Mouse (Mus musculus) erythroid progenitor cell, adult 5-6 weeks (primary cell): ENCODE results near the gene Zfp511. TPM values are rescaled to one million over a fixed set of nuclear protein-coding genes. Genes with fewer than 3 reads are reported as not detected.
A peak's percentile ranks its signal among the peaks of the same experiment; 100 is the strongest.

Source experiments
- ATAC-seq: replicated peaks from 2 replicates; pipeline ENCODE4 v1.8.0; 2016; ENCODE audit warnings: moderate number of reproducible peaks, mild to moderate bottlenecking, moderate TSS enrichment, inconsistent platforms; ENCODE audit not compliant: poor library complexity, low FRiP score, severe bottlenecking
- total RNA-seq, 2 experiments: library from RNA; stranded (forward) in 1 of 2; stranded (reverse) in 1 of 2; fragments of 150-400 nt in 1 of 2; fragments of 186-747, 209-891 nt in 1 of 2; gene quantifications; 2 replicates each; pipeline versions ENCODE4 v1.2.3 to v1.2.4; 2015 to 2017; ENCODE audit warnings: low replicate concordance in 2 of 2

Gene Zfp511
- total RNA-seq, 2 experiments from 2014 or later, result 4.0 to 33.1 TPM

GRCm38 (mm10) chr7:140045546-140045945 is 9.4 kb downstream of the Zfp511 start:
- ATAC-seq, result no peak

- ATAC-seq, result no peak
Observed at GRCm38 (mm10) chr7:140047811-140048311, 11.7 kb downstream of the Zfp511 start.

GRCm38 (mm10) chr7:140048361-140049114 is 12.3 kb downstream of the Zfp511 start, which contains the start of gene Msx3:
Gene Msx3, minus strand, starts transcription at chr7:140049089.
- ATAC-seq, result no peak

- ATAC-seq, result no peak
Observed at GRCm38 (mm10) chr7:140049115-140049689, 13.0 kb downstream of the Zfp511 start.

DNA sequence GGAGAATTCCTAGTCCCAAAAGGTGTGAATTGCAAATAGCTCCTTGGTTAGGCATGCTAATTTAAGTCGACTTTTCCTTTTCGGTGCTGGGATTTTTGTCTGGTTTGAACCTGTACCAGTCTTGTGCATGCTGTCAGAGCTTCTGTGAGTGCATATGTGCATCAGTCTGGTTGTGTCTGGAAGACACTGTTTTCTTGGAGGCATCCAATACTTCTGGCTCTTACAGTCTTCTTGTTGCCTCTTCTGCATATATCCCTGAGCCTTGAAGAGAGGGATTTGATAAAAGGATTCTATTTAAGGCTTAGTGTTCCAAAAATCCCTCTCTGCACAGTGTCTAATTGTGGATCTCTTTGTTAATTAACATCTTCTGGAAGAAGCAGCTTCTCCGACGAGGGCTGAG is 17.9 kb downstream of the Zfp511 start:
- ATAC-seq, result no peak

DNA sequence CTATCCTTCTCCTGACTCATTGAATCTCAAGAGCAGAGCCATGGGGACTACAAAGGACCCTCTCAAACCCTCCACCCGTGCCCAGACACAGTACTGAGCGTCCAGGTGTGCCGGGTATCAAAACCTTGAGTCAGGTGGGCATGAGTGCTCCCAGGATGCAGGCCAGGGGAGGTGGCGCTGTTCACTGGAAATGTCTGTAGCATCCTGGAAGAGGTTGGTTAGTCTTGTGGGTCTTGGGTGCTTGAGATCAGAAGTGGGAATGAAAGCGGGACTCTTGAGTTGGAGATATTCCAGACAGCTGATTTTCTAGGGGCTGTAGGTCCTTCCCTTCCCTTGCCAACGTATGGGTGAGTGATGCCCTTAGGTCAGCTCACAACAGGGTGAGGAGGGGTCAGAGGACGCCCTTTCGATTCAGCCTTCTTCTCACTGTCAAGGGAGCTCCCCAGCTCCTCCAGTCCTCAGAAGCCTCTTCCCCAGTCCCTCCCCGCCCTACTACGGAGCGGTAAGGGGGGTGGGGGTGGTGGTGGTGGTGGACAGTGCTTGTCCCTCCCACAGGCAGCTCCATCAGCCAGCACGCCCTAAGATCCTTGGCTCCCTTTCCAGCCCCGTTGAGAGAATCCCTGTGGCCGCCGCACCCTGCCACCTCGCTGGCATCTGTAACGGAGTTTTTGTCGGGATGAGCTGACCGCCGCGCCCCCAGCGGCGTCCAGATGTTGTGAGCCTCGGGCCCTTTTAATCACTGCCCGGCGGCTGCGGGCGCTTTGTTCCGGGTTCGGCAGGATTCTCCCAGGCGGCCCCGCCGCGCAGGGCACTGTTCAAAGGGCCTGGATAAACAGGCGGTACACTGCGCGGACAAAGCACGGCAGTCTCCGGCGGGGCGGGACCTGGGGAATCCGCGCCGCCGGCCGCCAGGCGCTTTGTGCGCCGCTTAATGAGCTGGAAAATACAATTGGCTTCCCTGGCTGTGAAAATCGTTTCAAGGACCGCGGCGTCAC is 21.5 kb downstream of the Zfp511 start:
- ATAC-seq, result no peak

DNA sequence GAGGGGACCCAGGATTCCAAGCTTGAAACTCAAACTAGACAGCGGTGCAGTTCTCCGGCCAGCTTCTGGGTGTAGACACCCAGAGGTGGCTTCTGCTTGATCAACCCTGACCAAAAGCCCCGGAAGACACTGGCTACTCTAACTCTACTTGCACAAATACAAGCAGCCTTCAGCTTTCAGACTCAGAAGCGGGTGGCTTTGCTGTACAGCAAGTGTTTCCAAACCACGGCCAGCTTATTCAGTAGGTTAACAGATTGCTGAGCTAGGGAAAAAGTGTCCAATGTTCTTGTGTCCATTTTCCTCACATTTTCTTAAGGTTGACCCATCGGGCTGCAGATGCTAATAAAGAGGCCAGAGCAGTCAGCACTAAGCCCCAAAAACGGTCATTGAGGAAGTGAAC is 22.3 kb downstream of the Zfp511 start:
- ATAC-seq, result no peak

- no peak for ATAC-seq
Observed at GRCm38 (mm10) chr7:140059601-140060000, 23.4 kb downstream of the Zfp511 start.

- no peak for ATAC-seq
Observed at GRCm38 (mm10) chr7:140060936-140061831, 25.0 kb downstream of the Zfp511 start.

DNA sequence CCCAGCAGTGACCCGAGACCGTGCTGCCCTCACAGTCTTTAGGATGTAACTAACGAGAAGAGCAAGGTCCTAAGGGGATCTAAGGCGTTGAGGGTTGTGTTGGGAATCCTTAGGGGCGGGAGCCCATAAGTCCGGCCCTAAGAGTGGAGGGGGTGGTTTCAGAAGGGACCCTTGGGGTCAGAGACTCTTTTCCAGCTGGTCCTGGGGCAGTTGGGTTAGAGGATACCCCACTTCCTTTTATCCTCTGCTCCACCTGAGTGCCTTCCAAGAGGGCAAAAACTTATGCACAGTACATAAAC is 25.6 kb downstream of the Zfp511 start:
- no peak for ATAC-seq

DNA sequence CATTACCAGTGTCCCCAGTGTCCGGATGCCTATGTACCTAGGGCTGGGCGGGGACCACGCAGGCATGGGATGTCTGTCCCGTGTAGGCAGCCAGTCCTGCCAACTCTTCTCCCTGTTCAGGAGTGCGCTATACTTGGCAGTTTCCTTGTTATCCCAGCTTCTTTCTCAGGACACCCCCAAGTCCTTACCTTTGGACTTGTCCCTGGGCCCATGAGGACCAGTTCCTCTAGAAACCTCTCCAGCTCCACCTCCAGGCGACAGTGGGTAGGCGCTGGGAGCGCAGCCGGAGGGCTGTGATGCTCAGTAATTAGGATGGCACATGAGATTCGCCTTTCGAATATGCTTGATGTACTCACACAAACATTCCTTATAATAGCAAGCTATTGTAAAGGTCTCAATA is 26.1 kb downstream of the Zfp511 start:
- no peak for ATAC-seq

DNA sequence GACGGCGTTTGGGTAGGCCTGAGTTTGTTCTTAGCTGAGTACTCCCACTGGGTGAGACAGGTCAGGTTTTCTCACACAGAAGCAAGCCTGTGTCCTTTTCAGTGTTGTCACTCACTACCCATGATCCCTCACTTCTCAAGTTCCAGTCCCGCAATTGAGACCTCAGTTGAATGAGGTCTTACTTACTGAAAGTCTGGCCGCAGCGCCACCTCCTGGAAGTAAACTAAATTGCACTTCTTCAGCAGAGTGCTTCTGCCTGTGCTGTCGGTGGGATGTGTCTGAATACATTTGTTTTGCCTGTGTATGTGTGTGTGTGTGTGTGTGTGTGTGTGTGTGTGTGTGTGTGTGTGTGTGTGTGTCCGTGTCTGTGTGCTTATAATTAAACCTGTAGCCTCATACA is 26.9 kb downstream of the Zfp511 start:
- ATAC-seq, result no peak

DNA sequence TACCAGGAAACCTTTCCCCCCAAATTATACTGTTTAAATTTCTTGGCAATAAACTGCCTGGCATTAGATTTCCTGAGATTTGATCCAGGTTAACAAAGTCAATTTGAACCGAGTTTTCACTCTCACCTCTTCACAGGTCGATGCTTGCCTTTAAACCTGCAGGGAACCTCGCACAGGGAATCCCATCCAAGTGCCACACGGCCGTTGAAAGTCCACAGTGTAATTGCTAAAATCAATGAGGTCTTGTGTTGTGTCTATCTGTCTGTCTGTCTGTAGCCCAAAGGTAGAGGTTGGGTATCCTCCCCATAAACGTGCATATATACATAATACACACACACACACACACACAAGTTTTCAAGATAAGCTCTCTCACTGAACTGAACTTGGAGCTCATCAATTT is 31.2 kb downstream of the Zfp511 start:
- no peak for ATAC-seq

DNA sequence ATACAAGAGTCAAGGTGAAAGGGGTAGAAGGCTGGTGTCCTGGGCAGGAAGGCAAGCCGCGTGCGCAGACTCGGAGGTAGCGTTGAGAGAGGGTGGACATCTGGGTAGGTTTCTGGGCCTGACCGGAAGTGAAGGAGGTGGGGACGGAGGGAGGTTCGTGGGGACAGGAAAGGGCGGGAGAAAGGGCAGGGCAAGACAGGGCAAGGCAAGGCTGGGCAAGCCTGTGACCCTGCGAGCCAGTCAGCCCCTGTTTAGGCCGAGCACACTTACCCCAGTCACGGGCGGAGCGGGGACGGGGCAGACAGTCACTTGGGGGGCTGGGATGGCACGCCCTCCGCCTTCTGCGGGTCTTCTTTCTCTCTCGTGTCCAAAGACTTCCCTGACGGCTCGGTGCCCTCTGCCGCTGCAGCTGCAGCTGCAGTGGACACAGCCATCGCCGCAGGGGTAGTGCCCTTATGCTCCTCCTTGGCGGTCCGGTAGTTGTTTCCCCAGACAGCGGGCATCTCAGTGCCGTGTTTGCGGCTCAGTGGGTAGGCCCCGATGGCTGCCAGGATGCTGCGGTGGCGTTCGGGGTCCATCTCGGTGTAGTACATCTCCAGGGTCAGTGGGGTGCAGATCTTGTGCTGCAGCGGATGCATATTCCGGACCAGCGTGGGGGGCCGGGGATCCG is 34.0 kb downstream of the Zfp511 start:
- peak; percentile 40 for ATAC-seq

DNA sequence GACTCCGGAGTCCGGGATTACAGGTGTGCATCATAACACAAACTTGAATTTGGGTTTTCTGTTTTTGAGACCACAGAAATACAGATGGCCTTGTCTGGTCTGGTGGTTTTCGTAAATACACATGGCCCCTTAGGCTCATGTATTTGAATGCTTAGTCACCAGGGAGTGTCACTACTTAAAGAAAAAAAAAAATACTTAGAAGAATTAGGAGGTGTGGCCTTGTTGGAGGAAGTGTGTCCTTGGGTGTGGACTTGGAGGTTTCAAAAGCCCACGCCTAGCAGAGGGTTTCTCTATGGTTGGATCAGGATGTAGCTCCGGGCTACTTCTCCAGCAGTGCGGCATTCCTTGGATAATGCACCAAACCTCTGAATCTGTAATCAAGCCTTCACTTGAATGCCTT is 41.5 kb downstream of the Zfp511 start:
- no peak for ATAC-seq

DNA sequence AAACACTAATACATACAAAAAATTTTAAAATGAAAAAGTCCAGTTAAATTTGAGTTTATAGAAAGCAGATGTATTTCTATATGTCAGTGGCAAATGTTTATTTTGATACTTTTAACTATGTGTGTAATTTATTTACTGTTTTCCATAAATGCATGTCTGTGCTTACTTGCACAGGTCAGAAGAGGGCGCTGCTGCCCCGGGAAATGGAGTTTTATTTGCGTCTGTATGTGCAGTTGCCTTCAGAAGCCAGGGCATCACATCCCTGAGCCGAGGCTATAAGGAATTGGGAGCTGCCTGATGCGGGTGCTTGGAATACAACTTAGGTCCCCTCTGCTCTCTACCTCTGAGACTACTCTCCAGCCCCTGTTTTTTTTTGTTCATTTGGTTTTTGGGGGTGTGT is 42.5 kb downstream of the Zfp511 start:
- ATAC-seq, result no peak

- ATAC-seq, result no peak
Observed at GRCm38 (mm10) chr7:140080503-140081156, 44.4 kb downstream of the Zfp511 start.

GRCm38 (mm10) chr7:140081408-140082241 is 45.4 kb downstream of the Zfp511 start:
- ATAC-seq, result no peak
